Mouse (Mus musculus): Measurements from ENCODE around the gene Dmac1.
A peak's percentile ranks its signal among the peaks of the same experiment; 100 is the strongest.
"Not testable (repeated sequence)": the region's sequence is repeated elsewhere in the genome, so short reads cannot be mapped to it uniquely, and the experiment has no call there.

Dmac1 gene

DNA sequence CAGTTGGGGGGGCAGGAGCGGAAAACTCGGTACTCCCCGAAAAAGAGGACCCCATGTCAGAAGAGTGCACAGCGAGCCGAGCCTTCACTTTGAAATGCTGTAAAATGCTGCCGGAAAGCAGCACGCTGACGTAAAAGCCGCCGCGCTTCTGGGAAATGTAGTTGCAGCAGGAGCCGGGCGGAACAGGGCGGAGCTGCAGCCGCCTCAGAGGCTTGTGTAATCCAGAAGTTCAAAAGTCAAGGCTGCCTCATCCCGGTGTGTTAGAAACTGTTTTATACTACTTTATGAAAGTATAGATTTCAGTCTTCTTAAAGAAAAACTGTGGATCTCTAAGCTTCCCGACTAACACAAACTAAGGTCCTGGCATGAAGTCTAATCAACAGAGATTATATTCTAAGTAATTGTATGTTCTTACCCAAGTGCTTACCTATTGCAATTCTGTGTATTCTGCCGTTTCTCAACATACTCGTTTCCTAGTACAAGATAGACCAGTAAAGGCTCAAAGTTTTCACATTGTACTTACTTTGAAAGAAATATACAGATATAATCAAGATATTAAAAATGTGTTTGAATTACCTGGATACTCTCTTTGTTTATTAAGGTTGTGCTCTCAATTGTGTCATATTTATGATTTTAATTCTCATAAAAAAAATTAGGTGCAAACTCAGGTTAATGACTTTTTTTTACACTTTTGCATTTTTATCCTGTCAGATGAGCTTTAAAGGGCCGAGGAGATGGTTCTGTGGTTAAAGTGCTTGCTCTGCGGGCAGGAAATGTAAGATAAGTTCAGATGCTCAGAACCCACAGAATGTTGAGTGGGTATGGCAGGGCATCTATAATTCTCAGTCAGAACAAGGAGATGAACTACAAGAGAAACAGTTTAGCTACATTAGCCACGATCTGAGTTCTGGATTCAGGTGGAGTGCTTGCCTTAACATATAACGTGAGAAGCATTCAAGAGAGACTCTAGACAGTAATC is at the start of gene Dmac1:
Gene Dmac1 (minus strand): TSS at position 109 of the 979 bp plus-strand sequence.
- DNase-seq = peak; percentile 88 to 93

DNA sequence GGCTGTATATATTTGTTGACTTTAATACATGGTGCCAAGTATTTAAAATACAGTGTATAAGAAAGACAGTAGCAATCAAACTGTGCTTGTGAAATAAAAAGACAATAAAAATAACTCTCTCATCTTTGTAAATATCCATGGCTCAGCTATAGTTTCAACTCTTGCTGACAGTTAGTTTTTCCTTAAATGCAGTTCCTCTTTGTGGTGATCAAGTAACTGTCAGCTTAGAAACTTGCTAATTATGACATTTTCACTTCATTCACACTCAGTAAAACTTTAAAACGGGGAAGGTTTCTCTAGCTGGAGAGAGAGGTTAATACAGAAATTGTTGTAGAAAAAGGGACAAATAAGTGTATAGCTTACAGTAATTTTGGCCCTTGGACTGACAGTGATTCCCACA is 37.3 kb upstream of the Dmac1 start:
- no peak for DNase-seq

GRCm38 (mm10) chr4:75315007-75315406 is 36.9 kb upstream of the Dmac1 start:
- DNase-seq = no peak

DNA sequence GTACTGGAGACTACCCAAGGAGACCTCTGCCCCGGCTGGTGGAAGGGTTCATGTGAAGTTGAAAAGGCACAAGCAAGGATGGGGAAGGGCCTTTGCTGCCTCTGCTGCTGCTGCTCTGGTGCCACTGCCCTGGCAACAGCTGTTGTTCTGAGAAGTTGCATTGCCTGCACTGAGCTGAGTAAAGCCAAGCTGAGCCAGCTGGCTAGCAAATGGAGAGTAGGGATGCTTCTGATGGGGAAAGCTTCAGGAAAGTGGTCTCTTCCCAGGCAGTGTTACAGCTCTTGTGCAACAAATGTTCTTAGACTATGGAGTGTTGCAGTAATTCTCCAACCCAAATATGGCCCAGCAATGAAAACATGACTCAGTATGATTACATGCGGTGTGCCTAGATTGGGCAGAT is 33.8 kb upstream of the Dmac1 start:
- DNase-seq = no peak

- DNase-seq = no peak
Measured at GRCm38 (mm10) chr4:75311305-75311704, 33.2 kb upstream of the Dmac1 start.

DNA sequence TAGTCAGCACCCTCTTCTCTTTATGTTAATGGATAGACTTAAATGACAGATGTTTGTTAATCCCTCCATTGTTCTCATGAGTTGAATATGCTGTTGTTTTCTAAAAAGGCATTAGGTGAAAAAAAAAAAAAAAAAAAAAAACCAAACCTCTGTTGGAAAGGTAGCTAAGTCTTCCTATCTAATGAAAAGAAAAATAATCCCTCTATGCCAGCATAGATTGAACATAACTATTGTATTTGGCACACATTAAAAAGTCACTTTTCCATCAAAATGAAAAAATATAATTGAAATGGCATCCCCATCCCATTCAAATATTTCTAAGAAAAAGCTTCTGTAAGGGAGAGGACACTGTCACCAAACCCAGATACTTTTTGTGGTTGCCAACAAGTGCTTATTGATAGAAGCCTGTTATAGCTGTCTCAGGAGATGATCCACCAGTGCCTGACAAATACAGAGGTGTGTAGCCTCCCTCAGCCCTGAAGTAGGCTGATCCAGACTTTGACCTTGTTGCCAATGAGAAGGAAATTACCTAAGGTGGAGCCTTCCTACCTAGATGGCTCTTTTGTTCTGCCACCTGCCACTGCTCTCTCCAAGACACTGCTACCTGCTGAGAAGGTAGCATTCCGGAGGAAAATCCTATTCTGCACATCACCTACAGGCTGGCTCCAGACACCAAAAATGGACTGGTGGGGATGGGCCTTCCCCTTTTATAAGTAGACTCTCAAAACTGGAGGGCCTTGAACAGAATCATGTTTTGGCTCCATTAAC is 22.3 kb upstream of the Dmac1 start:
- no peak for DNase-seq

DNA sequence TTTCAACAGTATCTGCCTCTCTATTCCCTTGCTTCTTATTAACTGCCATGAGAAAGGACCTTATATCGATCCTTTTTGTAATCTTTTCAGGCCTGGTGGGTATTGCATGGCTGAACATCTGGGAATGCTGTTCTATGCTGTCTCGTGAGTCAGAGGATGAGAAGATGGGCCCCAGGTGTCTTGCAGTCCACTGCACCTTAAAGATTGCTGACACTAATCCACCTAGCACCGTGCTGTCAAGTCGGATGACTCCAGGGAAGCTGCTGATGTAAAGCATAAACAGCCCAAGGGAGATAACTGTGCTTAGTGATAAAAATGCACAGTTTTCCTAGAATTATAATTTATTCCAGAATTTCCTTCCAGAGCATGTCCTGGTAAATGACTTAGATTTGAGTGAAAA is 14.2 kb upstream of the Dmac1 start:
- no peak for DNase-seq

- DNase-seq = no peak
Measured at GRCm38 (mm10) chr4:75291142-75291541, 13.0 kb upstream of the Dmac1 start.

- DNase-seq = no peak
Measured at GRCm38 (mm10) chr4:75277467-75278196, 473 bp downstream of the Dmac1 start.

- no peak for DNase-seq
Measured at GRCm38 (mm10) chr4:75275737-75276136, 2.4 kb downstream of the Dmac1 start.

DNA sequence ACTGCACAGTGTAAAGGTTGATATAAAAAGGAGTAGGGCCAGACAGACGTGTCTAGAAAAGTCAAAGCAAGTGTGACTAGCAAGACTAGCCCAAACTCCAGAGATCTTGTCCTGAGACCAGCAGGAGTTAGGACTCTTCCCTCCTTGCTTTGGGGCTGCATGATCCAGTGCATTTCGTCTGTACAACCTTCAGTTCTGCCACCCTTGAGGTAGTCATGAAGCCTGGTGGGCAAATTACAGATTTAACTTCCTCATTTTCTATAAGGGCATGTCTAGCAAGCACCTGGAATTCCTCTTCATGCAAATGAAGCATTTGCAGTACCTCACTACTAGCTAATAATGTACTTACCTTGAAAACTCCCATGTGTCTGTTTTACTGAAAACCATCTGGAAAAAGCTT is 10.2 kb downstream of the Dmac1 start:
- no peak for DNase-seq

DNA sequence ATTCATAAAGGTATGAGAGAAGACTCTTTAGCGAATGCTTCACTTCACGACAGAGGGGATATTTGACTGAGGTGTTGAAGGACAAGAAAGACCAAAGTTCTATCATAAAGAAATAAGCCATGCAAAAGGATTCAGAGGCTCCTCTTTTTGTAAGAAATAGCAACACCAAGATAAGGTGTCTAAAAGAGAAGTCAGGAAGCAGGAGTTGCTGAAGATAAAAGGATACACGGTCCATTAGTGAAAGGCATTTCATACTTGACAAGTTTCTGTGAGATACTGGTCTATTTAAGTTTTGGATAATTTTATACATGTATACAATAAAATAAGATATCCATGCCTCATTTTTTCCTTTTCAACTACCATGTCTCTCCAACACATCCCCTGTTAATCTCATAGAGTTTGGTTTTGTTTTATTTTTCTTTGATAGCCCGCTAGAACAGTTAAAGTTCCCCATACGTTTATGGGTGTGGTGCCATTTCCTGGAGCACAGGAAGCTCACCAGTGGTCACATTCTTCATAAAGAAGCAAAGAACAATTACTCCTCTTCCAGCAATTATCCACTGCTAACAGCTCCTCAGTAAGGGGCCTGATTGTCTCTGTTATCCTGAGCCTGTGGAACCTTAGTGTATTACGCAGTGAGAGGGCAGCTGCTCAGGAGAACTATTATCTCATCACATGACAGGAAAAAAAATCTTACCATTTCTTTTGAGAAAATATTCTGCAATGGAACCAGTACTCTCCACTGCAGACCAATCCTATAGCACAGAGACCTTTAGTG is 11.1 kb downstream of the Dmac1 start:
- no peak for DNase-seq

DNA sequence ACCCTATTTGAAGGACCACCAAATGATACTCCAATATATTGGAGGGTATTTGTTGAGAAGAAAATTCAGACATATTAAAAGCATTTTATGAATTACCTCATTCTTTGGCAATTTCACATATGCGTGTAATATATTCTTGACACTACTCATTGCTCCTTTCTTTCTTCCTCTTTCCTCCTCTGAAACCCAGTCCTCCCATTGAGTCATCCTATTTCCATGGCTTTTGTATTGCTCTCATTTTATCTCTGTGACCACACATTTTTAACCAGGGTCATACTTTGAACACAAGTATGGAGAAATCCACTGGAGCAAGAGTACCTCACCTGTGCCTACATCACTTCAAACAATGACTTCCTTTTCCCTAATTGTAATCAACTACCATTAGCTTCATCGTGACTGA is 13.9 kb downstream of the Dmac1 start:
- no peak for DNase-seq

GRCm38 (mm10) chr4:75263556-75264129 is 14.5 kb downstream of the Dmac1 start:
- DNase-seq = no peak

DNA sequence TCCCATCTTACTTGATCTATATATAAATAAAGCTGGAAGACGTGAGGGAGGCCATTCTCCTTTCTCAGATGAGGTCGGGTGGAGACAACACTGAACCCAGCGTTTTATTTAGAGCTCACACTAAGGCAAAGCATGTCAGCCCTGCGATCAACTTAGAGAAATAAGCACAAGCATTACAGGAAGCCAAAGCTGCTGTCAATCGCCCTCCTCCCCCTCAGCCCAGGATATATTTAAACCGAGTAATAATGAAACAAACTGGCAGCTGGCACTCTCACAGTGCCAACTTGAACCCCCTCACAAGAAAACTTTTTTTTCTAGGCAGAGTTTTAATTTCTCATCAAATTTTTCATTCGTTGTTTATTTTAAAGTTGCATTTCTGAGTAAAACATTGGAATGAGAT is 15.7 kb downstream of the Dmac1 start:
- no peak for DNase-seq

- DNase-seq = no peak
Measured at GRCm38 (mm10) chr4:75260156-75260555, 17.9 kb downstream of the Dmac1 start.

DNA sequence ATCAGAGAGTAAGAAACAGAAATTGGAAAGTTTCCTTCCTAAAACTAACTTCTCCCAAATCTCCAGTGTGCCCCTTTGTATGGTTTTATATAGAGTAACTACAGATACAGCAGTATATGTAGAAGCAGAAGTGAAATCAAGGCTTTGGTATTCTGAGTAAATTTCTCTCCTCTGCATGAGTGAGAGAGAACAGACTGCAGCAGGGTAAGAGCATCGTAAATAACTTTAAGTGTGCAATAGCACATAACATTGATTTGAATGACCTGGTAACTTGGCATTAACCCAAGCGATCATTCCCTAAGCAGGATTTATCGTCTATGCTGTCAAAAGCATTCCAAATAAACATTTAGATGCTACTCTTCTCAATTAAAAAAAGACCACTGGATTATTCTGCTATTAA is 18.7 kb downstream of the Dmac1 start:
- DNase-seq = no peak

- not testable (repeated sequence) for DNase-seq
Measured at GRCm38 (mm10) chr4:75234602-75235001, 43.5 kb downstream of the Dmac1 start.
